Mouse (Mus musculus) neural tube, embryonic 10.5 days (tissue): ENCODE results near the gene Fgf7.

Experiments
- DNase-seq: peaks from one replicate; pipeline ENCODE4 v3.0.0-alpha.2; 2017; ENCODE audit warnings: low spot score; ENCODE audit errors: extremely low spot score

Gene Fgf7

DNA sequence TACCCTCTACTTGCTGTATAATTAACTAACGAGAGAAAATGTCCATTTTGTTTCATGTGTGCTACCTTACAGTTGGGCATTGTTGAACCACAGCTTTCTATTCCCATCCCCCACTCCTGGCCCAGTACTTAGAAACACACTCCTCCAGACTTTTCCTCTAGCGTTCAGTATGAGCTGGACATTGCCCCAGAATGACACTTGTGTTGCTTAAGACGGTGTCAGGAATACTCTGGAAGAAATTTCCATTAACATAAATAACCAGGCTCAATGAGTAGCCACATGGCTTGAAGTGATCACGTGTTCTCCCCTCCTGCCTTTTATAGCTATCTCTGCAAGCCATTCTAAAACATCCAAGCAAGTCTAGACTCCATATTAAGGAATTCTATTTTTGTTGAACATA, 26.1 kb downstream of the Fgf7 start:
- no peak for DNase-seq

DNA sequence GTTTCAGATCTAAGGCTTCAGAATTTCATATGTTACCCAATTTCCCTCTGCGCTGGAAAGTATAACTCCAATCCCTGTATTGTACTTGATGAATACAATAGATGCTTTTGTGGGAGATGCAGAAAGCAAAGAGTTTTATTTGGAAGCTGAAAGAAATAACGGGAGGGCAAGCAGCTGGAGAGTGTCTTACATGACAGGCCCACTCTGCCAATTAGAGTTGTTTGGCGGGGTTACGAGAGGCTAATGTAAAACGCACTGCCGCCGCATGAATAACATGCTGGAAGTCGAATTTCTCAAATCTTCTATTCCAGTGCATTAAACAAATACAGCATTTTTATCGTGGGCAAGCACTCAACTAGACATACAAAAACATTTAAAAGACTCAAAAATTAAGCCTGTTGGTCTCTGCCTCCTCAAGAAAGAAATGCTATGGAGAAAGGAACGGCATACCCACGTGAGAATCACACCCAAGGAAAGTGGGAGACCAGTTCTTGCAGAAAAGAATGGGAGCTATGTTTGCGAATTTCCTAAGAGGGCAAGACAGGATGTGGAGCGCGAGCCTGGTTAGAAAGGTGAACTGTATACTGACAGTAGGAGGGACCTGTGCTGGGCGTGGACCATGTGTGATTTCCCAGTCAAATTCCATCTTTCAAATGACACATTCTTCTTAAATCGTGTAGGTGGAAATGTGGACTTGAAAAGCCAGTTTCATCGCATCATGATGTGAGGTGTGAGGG, 26.7 kb downstream of the Fgf7 start:
- no peak for DNase-seq

DNA sequence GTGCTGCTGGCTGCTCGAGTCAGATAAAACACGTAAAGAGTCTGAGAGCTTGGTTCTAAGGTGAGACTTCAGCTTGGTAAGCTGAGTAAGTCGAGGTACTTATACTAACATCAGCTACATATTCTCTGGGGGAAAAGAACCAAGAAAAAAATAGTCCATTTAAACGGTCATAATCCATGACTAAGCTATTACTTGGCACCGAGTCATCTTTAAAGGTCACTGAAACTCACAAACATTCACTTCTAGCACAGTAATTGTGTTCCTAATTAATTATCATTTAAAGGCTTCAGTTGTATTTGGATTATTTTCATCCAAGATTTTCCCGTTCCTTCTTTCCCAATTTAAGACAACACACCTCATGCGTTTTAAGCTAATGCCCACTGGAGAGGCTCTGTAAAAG, 28.4 kb downstream of the Fgf7 start:
- DNase-seq: no peak

DNA sequence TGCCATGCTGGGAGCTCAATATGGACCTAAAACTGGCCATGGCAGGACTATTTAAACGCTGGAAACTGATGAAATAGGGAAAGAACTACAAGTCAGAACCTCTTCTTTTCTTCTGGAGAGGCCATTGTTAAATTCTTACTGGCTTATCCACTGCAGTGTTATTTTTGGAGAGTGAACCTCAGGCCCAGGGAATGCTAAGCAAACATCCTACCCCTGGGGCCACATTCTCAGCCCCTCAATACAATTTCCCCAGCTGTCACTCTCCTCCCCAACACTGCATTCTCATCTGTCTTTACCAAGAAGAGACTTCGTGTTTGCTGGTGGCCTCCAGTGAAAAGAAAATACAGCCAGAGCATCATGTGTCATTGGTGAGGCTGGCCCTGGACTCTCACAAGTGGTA, 30.4 kb downstream of the Fgf7 start:
- no peak for DNase-seq

DNA sequence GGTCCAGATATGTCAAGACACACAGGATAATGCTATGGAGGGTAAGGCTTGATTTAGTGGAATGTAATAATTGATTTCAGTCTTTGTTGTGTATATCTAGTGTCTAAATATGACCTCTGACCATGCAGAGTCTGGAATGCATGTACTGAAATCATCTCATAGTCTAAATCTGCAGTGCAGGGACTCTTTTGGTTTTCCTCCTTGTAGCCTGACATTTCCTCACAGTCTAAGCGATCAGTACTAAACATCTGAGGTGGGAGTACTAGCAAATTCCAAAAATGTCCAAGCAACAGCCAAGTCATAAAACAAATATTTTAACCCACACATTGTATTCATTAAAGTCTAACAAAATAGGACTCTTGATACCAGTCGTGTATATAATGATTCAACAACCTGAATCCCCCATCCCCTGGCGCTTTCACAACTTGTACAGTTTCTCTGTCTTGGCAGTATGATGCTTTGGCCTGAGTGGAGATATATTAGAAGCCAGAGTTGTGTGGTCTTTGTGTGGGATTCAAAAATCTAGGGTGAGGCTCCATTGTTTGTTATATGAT, 30.9 kb downstream of the Fgf7 start:
- DNase-seq: no peak

DNA sequence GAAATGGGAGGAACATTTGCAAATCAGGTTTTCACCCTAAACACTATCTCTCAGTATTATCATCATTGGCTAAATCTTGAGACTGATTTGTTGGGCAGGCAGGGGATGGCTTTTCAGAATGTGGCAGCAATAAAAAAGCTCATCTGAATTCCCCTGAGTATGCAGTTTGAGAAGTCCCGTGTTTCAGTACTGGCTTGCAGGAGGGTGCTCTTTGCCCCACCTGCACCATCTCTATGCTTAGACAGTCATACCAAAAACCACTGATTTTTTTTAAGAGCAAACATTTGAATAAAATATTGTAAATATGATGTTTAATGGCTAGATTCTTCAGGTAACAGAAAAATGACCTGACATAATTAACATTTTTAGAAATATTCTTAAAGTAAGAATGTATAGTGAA, 35.3 kb downstream of the Fgf7 start:
- no peak for DNase-seq

DNA sequence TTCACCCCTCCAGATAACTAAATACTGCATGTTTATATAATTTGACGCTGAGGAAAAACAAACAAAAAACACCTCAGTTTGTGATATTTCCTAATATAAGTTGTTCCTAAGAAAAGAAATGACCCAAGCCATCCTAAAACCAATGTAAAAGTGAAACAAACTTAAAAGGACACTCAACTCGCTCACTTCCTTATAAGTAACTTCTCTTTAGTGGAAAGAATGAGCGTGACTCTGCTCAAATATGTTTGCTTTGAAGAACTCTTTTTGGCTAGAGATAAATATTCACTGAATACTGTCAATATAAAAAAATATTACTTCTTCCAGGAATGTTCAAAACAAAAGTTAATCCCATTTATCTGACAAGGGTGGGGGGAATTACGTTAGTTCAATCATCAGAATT, 39.3 kb downstream of the Fgf7 start:
- no peak for DNase-seq

DNA sequence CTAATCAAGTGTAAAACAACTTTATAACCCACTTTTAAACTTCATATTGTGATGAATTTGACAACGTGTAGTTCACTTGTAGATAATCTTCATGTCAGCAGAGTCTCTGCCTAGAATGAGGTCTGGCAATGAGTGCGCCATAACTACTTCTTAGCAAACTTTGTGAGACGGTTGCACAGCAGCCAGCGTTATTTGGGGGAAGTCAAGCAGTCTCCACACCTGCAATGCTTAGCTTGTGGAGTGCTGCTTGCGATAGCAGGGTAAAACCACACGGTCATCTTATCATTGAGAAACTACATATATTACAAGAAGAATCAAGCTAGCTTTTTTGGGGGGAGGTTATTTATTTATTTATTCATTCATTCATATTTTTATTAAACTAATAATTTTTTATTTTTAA, 42.0 kb downstream of the Fgf7 start:
- DNase-seq: no peak

DNA sequence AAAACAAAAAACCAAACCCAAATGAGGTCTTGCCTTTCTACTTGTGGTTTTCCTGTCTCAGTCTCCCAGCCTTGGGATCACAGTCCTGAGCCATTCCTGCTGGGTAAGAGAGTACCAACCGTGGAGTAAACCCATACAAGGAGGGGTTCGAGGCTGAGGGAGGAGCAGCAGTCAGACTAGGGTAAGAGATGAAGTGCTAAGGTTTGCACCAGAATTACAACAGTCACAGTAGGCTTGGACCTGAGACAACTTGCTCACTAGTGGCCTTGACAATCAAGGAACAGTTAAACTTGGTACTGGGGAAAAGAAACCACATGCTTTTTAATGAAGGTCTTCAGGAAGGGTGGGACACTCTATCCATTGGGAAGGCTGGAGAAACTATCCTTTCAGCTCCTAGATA, 44.6 kb downstream of the Fgf7 start:
- DNase-seq: no peak

DNA sequence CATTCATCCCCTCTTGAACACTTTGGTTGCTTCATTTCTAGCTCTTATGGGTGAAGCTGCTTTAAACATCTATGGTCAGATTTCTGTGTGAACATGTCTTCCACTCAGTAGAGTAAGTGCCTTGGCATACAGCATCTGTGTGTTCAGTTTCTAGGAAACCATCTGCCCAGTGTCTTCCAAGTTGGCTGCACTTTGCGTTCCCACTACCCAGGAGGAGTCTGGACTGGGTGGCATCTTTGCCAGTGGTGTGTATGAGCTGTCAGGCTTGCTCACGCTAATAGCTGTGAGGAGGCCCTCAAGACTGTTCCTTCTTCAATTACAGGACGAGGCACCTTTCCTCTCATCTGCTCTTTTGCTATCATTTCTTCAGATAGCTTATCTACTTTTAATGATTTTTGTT, 49.9 kb downstream of the Fgf7 start:
- DNase-seq: no peak

DNA sequence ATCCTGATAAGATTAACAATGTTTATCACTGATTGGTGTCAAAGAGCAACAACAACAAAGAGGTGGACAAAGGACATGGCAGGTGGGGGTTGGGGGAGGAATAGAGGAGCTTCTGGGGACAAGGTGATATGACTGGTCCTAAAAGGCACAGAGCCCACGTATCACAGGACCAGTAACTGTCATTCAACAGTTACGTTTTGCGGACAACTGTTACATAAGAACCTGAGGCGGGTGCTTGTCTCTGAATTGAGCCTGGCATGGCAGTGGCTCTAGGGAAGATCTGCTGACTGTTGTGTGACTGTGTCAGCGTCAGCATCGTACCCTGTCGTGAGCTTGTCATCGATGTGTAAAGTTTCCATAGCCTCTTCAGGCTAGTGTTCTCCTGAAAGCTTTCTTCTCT, 51.7 kb downstream of the Fgf7 start:
- no peak for DNase-seq

DNA sequence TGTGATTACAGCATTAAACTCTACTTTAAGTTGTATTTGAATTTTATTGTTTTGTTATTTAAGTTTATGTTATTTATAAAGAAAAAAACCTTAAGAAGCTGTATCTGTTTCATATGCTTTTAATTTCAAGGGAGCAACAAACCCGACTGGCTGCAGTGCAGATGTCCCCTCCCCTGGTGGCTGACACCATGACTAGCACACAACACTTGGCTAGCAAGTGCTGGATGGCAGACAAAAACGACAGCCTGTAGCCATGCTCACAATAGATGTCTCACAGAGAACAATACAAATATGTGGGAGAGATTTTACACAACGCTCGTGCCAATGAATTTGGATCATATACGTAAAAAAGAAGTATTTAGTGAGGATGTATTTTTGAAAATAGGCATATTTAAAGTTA, 56.0 kb downstream of the Fgf7 start:
- no peak for DNase-seq

DNA sequence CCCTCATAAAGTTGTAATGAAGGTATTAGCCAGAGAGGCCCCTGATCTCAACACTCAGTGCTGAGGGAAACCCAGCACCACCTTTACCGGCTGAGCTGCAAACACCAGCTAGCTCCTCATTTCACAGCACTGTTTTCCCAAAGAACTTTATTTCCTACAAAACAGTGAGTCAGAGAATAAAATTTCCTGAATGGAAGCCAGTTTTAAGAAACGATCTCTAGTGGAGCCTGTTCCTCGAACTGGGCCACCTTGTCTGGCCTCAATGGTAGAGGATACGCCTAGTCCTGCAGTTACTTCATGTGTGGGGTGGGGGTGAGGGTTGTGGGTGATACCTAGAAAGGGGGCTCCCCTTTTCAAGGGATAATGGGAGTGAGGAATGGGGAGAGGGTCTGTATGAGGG, 60.2 kb downstream of the Fgf7 start:
- DNase-seq: no peak
